Mouse (Mus musculus): ENCODE measurements around the gene Pde6b.

Pde6b gene

GRCm38 (mm10) chr5:108461082-108462065 lies 73.2 kb downstream of the Pde6b start, which contains the start of gene Pcgf3:
Pcgf3 (plus strand) TSS chr5:108461232.
- DNase-seq (ENCODE audit: low read depth, low spot score) = peak; percentile 89

- DNase-seq (ENCODE audit: low read depth, low spot score) = no peak
Measured at GRCm38 (mm10) chr5:108462446-108462845, 74.3 kb downstream of the Pde6b start.

GRCm38 (mm10) chr5:108465131-108465891 lies 77.1 kb downstream of the Pde6b start:
- no peak for DNase-seq (ENCODE audit: low read depth, low spot score)

- no peak for DNase-seq (ENCODE audit: low read depth, low spot score)
Measured at GRCm38 (mm10) chr5:108466647-108467046, 78.5 kb downstream of the Pde6b start.

- no peak for DNase-seq (ENCODE audit: low read depth, low spot score)
Measured at GRCm38 (mm10) chr5:108469617-108470016, 81.4 kb downstream of the Pde6b start.

GRCm38 (mm10) chr5:108473737-108474136 lies 85.5 kb downstream of the Pde6b start:
- no peak for DNase-seq (ENCODE audit: low read depth, low spot score)

- peak; percentile 45 for DNase-seq (ENCODE audit: low read depth, low spot score)
Measured at GRCm38 (mm10) chr5:108475977-108476376, 87.8 kb downstream of the Pde6b start.
